Mouse (Mus musculus) neural tube, embryonic 12.5 days (tissue): ENCODE results near the gene Ehd1. TPM values are rescaled to one million over a fixed set of nuclear protein-coding genes. Genes with fewer than 3 reads are reported as not detected.
"Not testable (repeated sequence)": the region's sequence is repeated elsewhere in the genome, so short reads cannot be mapped to it uniquely, and the experiment has no call there.

Experiments
- ATAC-seq: fragments of 200-750 bp; cut with Nextera tagmentation; 2 replicates; pipeline ENCODE4 v1.8.0; 2017; ENCODE audit warnings: low read depth, mild to moderate bottlenecking, moderate TSS enrichment, moderate library complexity; ENCODE audit not compliant: low FRiP score
- H3K27ac ChIP-seq: fragments of 300-500 bp; sonication (generic); 2 replicates; pipeline ENCODE4 v1.5.1; 2016
- H3K27me3 ChIP-seq: fragments of 300-500 bp; sonication (generic); replicated peaks from 2 replicates; pipeline ENCODE4 v1.6.1; 2016; ENCODE audit warnings: mild to moderate bottlenecking
- H3K36me3 ChIP-seq: fragments of 300-500 bp; sonication (generic); 2 replicates; pipeline ENCODE4 v1.6.1; 2016; ENCODE audit warnings: mild to moderate bottlenecking
- H3K4me1 ChIP-seq: fragments of 300-500 bp; sonication (generic); 2 replicates; pipeline ENCODE4 v1.6.1; 2016
- H3K4me2 ChIP-seq: fragments of 300-500 bp; sonication (generic); replicated peaks from 2 replicates; pipeline ENCODE4 v1.6.1; 2016; ENCODE audit warnings: mild to moderate bottlenecking
- H3K4me3 ChIP-seq: fragments of 300-500 bp; sonication (generic); 2 replicates; pipeline ENCODE4 v1.5.1; 2016
- H3K9ac ChIP-seq: fragments of 300-500 bp; sonication (generic); 2 replicates; pipeline ENCODE4 v1.6.1; 2016; ENCODE audit warnings: mild to moderate bottlenecking
- H3K9me3 ChIP-seq: fragments of 300-500 bp; sonication (generic); 2 replicates; pipeline ENCODE4 v1.6.1; 2016; ENCODE audit warnings: mild to moderate bottlenecking
- WGBS: fragments of 180-500 bp; shearing (Covaris S2); methylation state at CpG from one replicate; pipeline ENCODE4 v1.1.7; 2016; 5-methylcytosine and 5-hydroxymethylcytosine counted together
- polyA plus RNA-seq: library from polyadenylated mRNA; unstranded; fragments of >200 nt; fragmentation: Nextera tagmentation; extraction: Ambion mirVana; gene quantifications from 2 replicates; pipeline ENCODE4 v1.2.1, GENCODE M21; 2016

Ehd1 gene
- polyA plus RNA-seq, 1 experiment from 2014 or later: 87.2 TPM

DNA sequence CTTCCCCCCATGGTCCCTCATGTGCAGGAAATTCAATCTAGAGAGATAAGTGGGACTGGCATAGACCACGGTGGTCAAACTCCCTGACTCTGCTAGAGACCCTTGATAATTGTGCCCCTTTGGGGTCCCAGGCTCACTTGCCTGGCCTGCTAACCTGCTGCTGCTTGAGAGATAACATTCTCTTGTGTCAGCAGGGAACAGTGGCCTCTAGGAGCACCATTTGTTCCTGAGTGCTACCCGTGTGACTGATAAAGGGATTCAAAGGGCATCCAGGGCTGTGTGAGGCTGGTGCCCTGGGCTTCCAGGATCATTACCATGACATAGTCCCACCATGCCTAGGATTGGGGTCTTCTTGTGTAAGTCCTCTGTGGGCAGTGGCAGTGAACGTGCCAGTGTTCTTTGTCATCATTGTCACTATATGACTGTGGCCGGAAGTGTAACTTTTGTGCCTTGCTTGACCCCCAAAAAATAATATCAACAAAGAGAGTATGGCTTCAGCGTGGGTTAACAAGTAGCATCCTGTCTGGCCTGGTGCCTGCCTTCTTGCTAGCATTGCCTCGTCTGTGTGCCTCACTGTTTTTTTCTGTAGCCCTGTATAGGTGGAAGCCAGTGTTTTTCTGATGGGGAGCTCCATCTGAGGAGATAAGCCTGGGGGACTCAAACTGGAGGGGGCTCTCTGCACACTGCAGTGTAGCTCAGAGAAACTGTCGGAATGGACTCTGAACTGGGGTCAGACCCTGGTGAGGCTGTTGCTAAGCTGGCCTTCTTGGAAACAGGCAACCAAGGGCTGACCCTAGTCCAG, 9.3 kb downstream of the Ehd1 start:
- Histone ChIP-seq H3K4me1 (peaks cover 3% of the 10 kb centered on the region; the same call in 1 of the 2 replicates), H3K4me3 (no peak overlapping the region), H3K27ac (no peak overlapping the region), H3K9me3 (no peaks in the 10 kb centered on the region), H3K27me3 (no peaks in the 10 kb centered on the region), H3K36me3 (peaks cover 77% of the 10 kb centered on the region), H3K9ac (no peak overlapping the region), H3K4me2 (no peak overlapping the region)
- no peak for ATAC-seq
- WGBS: 86% methylated on average over 7 of the region's 7 CpGs

DNA sequence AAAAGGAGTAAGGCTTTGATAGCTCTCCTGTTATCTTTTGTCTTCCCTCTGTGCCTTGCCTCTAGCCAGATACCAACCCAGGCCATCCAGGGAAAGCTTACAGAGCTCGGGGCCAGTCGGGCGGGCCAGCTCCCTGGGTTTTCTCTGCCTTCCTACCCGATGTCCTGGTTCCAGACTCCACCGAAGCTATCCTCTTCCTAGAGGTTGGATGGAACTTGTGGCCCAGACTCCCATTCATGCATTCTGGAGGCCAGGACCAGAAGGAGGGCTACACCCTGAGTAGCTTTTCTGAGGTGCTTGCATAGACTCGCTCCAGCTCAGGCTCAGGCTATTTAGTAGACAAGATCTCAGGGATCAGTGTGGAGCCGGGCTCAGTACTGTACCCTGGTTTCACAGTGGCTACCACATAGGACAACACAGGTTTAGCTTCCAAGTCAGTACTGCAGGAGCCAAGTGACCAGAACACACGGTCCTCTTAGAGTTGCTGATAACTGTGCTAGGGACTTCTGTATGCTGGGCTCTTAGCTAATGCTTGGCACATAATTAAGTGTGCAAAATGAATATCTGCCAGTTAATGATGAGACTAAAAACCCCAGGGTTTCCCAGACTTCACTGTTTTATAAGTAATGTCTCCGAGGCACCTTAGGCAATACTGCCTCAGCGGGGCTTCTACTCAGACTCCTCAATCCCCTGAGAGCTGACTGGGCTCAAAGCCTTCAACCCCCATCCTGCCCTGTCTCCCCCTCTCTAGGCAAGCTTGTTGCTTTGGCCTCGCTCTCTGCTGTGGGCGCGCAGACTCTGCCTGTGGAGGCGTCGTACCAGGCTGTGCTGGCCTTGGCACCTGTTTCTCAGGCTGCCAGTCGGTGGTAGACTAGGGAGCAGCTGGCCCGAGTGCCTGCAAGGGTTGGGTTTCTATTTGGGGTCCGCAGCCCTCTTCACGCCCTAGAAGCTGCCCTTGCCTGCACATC, 10.2 kb downstream of the Ehd1 start:
- WGBS: 91% methylated on average over 19 of the region's 19 CpGs
- no peak for ATAC-seq
- Histone ChIP-seq H3K4me3 (no peak overlapping the region), H3K9ac (no peak overlapping the region), H3K27me3 (no peaks in the 10 kb centered on the region), H3K4me1 (peaks cover 3% of the 10 kb centered on the region; the same call in 1 of the 2 replicates), H3K27ac (no peak overlapping the region), H3K4me2 (no peak overlapping the region), H3K9me3 (no peaks in the 10 kb centered on the region), H3K36me3 (peaks cover 75% of the 10 kb centered on the region)

DNA sequence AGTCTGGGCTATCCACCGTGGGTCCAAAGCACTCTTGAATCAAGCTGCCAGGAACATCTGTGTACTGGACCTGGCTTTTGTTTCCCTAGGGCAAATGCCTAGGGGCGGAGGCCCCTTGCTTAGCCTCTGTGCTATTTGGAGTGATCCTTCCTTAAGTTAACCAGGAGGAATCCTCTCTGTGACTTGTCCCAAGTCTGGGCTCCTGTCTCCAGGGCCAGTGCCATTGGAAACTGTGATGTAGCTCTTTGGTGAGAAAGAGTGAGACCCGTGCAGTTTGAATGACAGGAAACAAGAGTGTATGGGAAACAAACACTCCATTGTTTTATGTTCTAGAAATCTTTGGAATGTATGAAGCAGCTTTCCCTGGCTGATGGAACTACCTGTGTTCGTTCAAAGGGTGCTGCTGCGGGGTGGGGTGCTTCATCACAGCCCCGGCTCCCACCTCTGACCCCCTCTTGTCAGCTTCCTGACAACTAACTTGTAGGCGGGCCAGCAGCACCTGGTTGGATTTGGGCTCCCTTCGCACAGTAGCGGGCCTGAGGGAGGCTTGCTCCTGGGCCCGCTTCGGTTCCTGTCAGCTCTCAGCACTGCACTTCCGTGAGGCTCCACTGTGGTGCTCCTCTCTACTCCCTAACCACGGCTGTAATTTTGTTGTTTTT, 11.8 kb downstream of the Ehd1 start:
- WGBS: 86% methylated on average over 13 of the region's 13 CpGs
- Histone ChIP-seq H3K27me3 (no peaks in the 10 kb centered on the region), H3K9ac (no peak overlapping the region), H3K9me3 (no peaks in the 10 kb centered on the region), H3K4me3 (no peak overlapping the region), H3K36me3 (peaks cover 68% of the 10 kb centered on the region), H3K4me1 (peaks cover 3% of the 10 kb centered on the region; the same call in 1 of the 2 replicates), H3K4me2 (no peak overlapping the region), H3K27ac (no peak overlapping the region)
- no peak for ATAC-seq

DNA sequence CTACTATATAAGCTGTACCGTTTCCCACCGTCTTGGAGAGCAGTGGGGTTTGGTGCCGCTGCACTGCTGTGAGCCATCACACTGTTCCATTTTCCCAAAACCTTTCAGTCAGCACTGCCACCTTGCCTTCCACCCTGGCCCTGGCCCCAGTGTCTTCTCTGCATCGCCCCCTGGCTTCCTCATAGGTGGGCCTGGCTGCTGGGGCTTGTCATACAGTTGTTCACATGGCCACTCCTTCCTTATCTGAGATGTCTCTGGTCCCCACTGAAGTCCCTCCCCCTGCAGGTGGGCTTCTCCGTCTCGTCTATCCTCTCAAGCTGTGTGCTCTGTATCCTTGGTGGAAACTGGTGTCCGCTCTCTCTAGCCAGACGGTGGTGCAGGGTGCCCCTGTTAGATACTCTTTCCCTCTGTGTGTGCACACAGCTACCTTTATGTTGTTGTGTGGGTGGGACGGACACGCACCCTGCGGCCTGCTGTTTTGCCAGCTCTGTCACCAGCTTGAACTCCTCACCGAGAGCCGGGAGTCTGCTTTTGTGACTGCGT, 13.2 kb downstream of the Ehd1 start:
- WGBS: 91% methylated on average over 14 of the region's 14 CpGs
- Histone ChIP-seq H3K4me1 (peaks cover 3% of the 10 kb centered on the region; the same call in 1 of the 2 replicates), H3K4me2 (no peak overlapping the region), H3K9ac (no peak overlapping the region), H3K9me3 (no peaks in the 10 kb centered on the region), H3K27me3 (no peaks in the 10 kb centered on the region), H3K36me3 (peaks cover 66% of the 10 kb centered on the region), H3K4me3 (no peak overlapping the region), H3K27ac (no peak overlapping the region)
- ATAC-seq: no peak

DNA sequence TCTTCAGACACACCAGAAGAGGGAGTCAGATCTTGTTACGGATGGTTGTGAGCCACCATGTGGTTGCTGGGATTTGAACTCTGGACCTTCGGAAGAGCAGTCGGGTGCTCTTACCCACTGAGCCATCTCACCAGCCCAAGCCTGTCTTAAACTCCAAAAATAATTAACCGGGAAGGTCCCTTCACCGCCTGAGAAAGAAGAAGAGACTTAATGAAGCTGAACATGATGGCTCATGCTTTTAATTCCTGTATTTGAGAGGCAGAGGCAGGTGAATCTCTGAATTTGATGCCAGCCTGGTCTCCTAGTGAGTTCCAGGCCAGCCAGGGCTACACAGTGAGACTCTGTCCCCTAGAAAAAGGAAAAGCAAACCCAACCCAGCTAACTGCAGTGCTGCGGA, 14.2 kb downstream of the Ehd1 start:
- H3K9ac ChIP-seq, H3K27me3 ChIP-seq, H3K4me2 ChIP-seq, H3K4me1 ChIP-seq, H3K27ac ChIP-seq, H3K4me3 ChIP-seq, H3K9me3 ChIP-seq, ATAC-seq: not testable (repeated sequence)
- WGBS: 86% methylated on average over 5 of the region's 6 CpGs
- peaks cover 66% of the 10 kb centered on the region for H3K36me3 ChIP-seq

DNA sequence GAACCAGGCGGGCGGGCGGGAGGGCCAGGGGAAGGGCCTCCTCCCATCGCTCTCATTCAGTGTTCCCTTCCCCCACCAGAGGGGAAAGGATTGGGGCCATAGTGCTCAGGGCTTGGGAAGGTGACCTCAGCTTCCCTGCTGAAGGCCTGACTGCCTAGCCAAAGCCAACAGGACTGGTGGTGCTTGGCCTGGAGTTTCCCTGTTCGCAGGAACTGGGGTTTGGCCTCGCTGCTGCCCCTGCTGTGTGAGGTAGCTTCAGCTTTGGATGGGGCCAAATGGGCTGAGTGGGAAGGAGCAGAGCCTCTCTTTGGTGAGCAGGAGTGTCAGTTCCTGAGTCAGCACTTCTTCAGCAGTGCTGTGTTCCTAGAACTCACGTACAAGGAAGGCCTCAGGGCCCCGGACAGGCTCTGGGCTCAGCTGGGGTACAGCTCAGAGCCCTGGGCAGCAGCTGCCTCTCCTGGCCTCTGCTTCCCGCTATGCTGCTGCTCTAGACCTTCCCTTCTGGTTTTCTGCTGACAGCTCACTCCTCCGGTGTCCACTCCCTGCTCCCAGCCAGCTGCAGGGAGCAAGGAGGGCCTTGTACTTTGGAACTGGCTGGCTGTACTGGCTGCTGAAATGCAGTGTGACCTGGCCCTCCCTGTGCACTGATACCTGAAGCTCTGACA, 14.7 kb downstream of the Ehd1 start:
- WGBS: 75% methylated on average over 10 of the region's 10 CpGs
- no peaks in the 10 kb centered on the region for H3K9me3 ChIP-seq
- H3K9ac ChIP-seq: no peak overlapping the region
- peaks cover 67% of the 10 kb centered on the region for H3K36me3 ChIP-seq
- H3K4me1 ChIP-seq: peaks cover 3% of the 10 kb centered on the region; the same call in 1 of the 2 replicates
- H3K4me3 ChIP-seq: no peak overlapping the region
- H3K4me2 ChIP-seq: no peak overlapping the region
- no peak for ATAC-seq
- H3K27ac ChIP-seq: no peak overlapping the region
- no peaks in the 10 kb centered on the region for H3K27me3 ChIP-seq

DNA sequence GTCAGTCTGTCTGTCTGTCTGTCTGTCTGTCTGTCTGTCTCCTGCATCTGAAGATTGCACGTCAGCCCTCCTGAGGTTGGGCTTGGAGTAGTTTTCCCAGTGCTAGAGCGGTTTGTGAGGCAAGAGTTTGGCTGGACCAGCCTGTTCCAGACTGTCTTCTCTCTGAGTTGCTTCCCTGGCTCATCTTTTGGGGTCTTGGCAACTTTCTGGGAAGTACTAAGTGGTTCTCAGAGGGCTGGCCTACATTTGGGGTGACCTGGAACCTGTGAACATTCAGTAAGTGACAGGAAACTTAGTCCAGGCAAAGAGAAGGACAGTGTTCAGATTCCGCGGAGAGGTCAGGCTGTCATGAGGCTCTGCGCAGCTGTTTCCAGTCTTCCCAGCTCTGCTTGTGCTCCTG, 15.7 kb downstream of the Ehd1 start:
- Histone ChIP-seq H3K36me3 (peaks cover 69% of the 10 kb centered on the region), H3K4me3 (no peak overlapping the region), H3K4me2 (no peak overlapping the region), H3K9ac (no peak overlapping the region), H3K27me3 (no peaks in the 10 kb centered on the region), H3K9me3 (no peaks in the 10 kb centered on the region), H3K27ac (no peak overlapping the region), H3K4me1 (peaks cover 3% of the 10 kb centered on the region; the same call in 1 of the 2 replicates)
- no peak for ATAC-seq
- WGBS: 90% methylated on average over 5 of the region's 5 CpGs

DNA sequence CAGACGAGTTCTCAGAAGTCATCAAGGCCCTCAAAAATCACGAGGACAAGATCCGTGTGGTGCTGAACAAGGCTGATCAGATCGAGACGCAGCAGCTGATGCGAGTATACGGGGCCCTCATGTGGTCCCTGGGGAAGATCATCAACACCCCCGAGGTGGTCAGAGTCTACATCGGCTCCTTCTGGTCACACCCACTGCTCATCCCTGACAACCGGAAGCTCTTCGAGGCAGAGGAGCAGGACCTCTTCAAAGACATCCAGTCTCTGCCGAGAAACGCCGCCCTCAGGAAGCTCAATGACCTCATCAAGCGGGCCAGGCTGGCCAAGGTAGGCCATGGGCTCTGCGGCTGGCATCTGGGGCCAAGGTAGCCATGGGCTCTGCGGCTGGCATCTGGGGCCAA, 17.8 kb downstream of the Ehd1 start:
- Histone ChIP-seq H3K4me1 (no peaks in the 10 kb centered on the region), H3K27me3 (no peaks in the 10 kb centered on the region), H3K4me2 (no peak overlapping the region), H3K27ac (no peak overlapping the region), H3K36me3 (peaks cover 78% of the 10 kb centered on the region), H3K4me3 (no peak overlapping the region), H3K9ac (no peak overlapping the region), H3K9me3 (no peaks in the 10 kb centered on the region)
- WGBS: 95% methylated on average over 17 of the region's 17 CpGs
- no peak for ATAC-seq

DNA sequence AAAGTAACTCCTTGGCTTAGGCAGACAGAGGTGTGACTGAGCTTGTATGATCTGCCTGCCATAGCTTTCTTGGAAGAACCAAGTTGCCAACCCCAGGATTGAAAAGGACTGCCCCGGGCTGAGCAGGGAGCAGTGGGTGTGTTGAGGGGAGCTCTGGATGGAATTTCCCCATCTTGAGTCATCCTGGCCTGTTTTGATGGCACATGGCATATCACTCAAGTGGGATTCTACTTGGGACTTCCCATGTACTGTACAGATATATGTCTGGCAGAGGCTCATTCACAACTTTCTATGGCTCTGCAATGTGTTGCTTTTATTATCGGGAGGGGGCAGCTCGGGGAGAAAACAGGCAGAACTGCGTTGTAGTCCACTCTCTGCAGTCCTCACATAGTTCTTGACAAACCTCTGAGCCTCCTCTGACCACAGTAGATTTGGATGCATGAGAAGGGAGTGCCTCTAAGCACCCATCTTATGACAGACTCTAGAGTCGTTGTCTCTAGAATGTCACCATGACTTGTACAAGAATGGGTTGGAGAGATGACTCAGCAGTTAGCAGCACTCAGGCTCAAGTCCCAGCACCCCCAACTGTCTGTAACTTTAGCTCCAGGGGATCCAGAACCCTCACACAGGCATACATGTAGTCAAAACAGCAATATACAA, 20.2 kb downstream of the Ehd1 start:
- no peak for ATAC-seq
- H3K4me3 ChIP-seq: no peak overlapping the region
- WGBS: 90% methylated on average over 5 of the region's 5 CpGs
- no peaks in the 10 kb centered on the region for H3K4me1 ChIP-seq
- H3K36me3 ChIP-seq: peaks cover 81% of the 10 kb centered on the region
- no peaks in the 10 kb centered on the region for H3K9me3 ChIP-seq
- no peaks in the 10 kb centered on the region for H3K27me3 ChIP-seq
- no peak overlapping the region for H3K4me2 ChIP-seq
- H3K9ac ChIP-seq: no peak overlapping the region
- no peak overlapping the region for H3K27ac ChIP-seq

DNA sequence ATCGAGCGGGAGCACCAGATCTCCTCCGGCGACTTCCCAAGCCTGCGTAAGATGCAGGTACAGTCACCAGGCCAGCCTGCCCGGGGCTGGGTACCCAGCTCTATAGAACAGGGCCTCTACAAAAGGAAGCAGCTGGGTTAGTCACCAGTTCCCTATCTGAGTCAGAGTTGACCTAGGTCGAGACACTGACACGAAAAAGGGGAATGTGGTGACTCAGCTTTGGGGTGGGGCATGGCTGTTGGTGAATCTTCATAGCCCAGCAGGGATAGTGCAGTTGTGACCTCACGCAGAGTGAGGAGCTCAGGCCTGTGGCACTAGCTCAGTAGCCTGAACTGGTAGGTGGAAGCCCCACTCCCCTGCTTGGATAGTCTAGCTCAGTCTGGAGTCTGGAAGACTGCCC, 21.1 kb downstream of the Ehd1 start:
- H3K4me2 ChIP-seq: no peak overlapping the region
- H3K9ac ChIP-seq: no peak overlapping the region
- no peak overlapping the region for H3K27ac ChIP-seq
- no peaks in the 10 kb centered on the region for H3K4me1 ChIP-seq
- 91% methylated on average over 9 of the region's 9 CpGs for WGBS
- H3K36me3 ChIP-seq: peaks cover 73% of the 10 kb centered on the region
- no peak for ATAC-seq
- H3K27me3 ChIP-seq: no peaks in the 10 kb centered on the region
- no peak overlapping the region for H3K4me3 ChIP-seq
- H3K9me3 ChIP-seq: no peaks in the 10 kb centered on the region

DNA sequence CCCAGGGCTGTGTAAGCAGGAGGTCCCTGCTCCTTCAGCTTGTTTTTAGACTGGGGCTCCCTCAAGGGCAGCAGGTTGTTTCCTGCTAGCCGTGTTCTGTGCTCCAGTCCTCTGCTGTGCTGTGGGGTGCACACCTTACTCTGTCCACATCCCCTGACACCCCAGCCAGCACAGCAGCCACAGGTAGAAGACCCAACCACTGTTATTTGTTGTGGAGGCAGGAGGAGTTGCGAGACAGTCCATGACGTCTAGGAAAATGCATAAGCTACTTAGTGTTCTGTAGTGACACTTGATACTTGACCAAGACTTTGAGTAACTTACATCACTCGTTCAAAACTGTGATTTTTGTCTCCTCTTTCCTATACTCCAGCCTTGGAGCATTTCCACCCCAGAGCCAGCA, 22.5 kb downstream of the Ehd1 start:
- no peak for ATAC-seq
- H3K36me3 ChIP-seq: peaks cover 67% of the 10 kb centered on the region
- H3K4me1 ChIP-seq: no peaks in the 10 kb centered on the region
- H3K27ac ChIP-seq: no peak overlapping the region
- no peak overlapping the region for H3K9ac ChIP-seq
- H3K9me3 ChIP-seq: no peaks in the 10 kb centered on the region
- no peak overlapping the region for H3K4me3 ChIP-seq
- H3K4me2 ChIP-seq: no peak overlapping the region
- no peaks in the 10 kb centered on the region for H3K27me3 ChIP-seq
- 83% methylated on average over 4 of the region's 4 CpGs for WGBS
